Mouse (Mus musculus): ENCODE data around the gene a. TPM values are rescaled to one million over a fixed set of nuclear protein-coding genes. Genes with fewer than 3 reads are reported as not detected.
"Not testable (repeated sequence)": the region's sequence is repeated elsewhere in the genome, so short reads cannot be mapped to it uniquely, and the experiment has no call there.

Gene a
- polyA plus RNA-seq, 1 experiment from 2014 or later, result not detected

GRCm38 (mm10) chr2:155052681-155053080, 261.5 kb downstream of the a start:
- Histone ChIP-seq H3K4me2 (no peak overlapping the region), H3K27me3 (no peaks in the 10 kb centered on the region), H3K4me1 (replicated peaks) (peaks cover 14% of the 10 kb centered on the region), H3K36me3 (no peaks in the 10 kb centered on the region), H3K9ac (no peak overlapping the region), H3K9me3 (no peaks in the 10 kb centered on the region), H3K27ac (replicated peaks) (no peak overlapping the region), H3K4me3 (no peak overlapping the region)
- WGBS, result 86% methylated on average over 2 of the region's 2 CpGs
- no peak for ATAC-seq (ENCODE audit: low read depth)

GRCm38 (mm10) chr2:155053512-155053911, 262.3 kb downstream of the a start:
- not testable (repeated sequence) for H3K4me3 ChIP-seq; H3K36me3 ChIP-seq; H3K4me2 ChIP-seq; ATAC-seq (ENCODE audit: low read depth); H3K27ac ChIP-seq (replicated peaks); H3K9ac ChIP-seq; H3K9me3 ChIP-seq; H3K27me3 ChIP-seq
- peaks cover 14% of the 10 kb centered on the region for H3K4me1 ChIP-seq (replicated peaks)
- WGBS, result 90% methylated on average over 8 of the region's 8 CpGs

GRCm38 (mm10) chr2:155054672-155055071, 263.5 kb downstream of the a start:
- 78% methylated on average over 3 of the region's 3 CpGs for WGBS
- Histone ChIP-seq H3K4me2 (no peak overlapping the region), H3K27ac (replicated peaks) (no peak overlapping the region), H3K4me1 (replicated peaks) (peaks cover 14% of the 10 kb centered on the region), H3K27me3 (no peaks in the 10 kb centered on the region), H3K4me3 (no peak overlapping the region), H3K36me3 (peaks cover 6% of the 10 kb centered on the region), H3K9me3 (no peaks in the 10 kb centered on the region), H3K9ac (no peak overlapping the region)
- no peak for ATAC-seq (ENCODE audit: low read depth)

GRCm38 (mm10) chr2:155056076-155056578, 264.9 kb downstream of the a start:
- H3K4me1 ChIP-seq (replicated peaks), result peaks cover 8% of the 10 kb centered on the region
- 82% methylated on average over 5 of the region's 5 CpGs for WGBS
- H3K27ac ChIP-seq (replicated peaks), result no peak overlapping the region
- H3K4me3 ChIP-seq, result no peak overlapping the region
- H3K9ac ChIP-seq, result no peak overlapping the region
- ATAC-seq (ENCODE audit: low read depth), result no peak
- H3K27me3 ChIP-seq, result no peaks in the 10 kb centered on the region
- peaks cover 14% of the 10 kb centered on the region for H3K36me3 ChIP-seq
- H3K4me2 ChIP-seq, result no peak overlapping the region
- no peaks in the 10 kb centered on the region for H3K9me3 ChIP-seq

GRCm38 (mm10) chr2:155057361-155057760, 266.2 kb downstream of the a start:
- no peaks in the 10 kb centered on the region for H3K27me3 ChIP-seq
- H3K9me3 ChIP-seq, result no peaks in the 10 kb centered on the region
- H3K36me3 ChIP-seq, result peaks cover 26% of the 10 kb centered on the region
- H3K4me2 ChIP-seq, result no peak overlapping the region
- ATAC-seq (ENCODE audit: low read depth), result no peak
- WGBS, result 81% methylated on average over 1 of the region's 1 CpGs
- no peak overlapping the region for H3K4me3 ChIP-seq
- H3K27ac ChIP-seq (replicated peaks), result no peak overlapping the region
- no peaks in the 10 kb centered on the region for H3K4me1 ChIP-seq (replicated peaks)
- no peak overlapping the region for H3K9ac ChIP-seq

DNA sequence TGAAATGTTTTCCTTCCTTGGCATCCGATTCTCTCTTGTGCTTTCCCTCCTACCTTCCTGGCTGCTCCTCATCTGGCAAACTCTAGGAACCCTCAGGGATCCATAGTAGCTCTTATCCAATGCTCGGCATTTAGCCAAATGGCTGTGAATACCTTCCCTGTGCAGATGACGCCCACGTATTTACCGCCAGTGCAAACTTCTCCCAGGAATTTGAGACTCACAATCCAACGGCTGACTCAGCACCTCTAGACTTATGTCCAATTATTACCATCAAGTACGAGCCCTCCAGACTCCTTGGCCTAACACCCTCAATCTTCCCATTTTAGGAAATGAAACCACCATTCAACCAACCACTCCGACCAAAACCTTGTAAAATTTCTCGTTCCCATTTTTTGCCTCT, 279.8 kb downstream of the a start:
- H3K27me3 ChIP-seq, result no peaks in the 10 kb centered on the region
- peaks cover 26% of the 10 kb centered on the region for H3K4me1 ChIP-seq (replicated peaks)
- peaks cover 26% of the 10 kb centered on the region for H3K36me3 ChIP-seq
- no peak overlapping the region for H3K9ac ChIP-seq
- H3K4me3 ChIP-seq, result no peak overlapping the region
- WGBS, result 86% methylated on average over 9 of the region's 9 CpGs
- H3K4me2 ChIP-seq, result no peak overlapping the region
- ATAC-seq (ENCODE audit: low read depth), result no peak
- no peaks in the 10 kb centered on the region for H3K9me3 ChIP-seq
- no peak overlapping the region for H3K27ac ChIP-seq (replicated peaks)

GRCm38 (mm10) chr2:155072353-155073145, 281.3 kb downstream of the a start:
- Histone ChIP-seq H3K9me3 (no peaks in the 10 kb centered on the region), H3K4me1 (replicated peaks) (peaks cover 26% of the 10 kb centered on the region), H3K4me2 (peak overlapping the region; percentile 61; the same call in 1 of the 2 replicates), H3K9ac (peak overlapping the region; percentile 82; the same call in 1 of the 2 replicates), H3K27me3 (no peaks in the 10 kb centered on the region), H3K4me3 (no peak overlapping the region), H3K36me3 (peaks cover 11% of the 10 kb centered on the region), H3K27ac (replicated peaks) (no peak overlapping the region)
- no peak for ATAC-seq (ENCODE audit: low read depth)
- 82% methylated on average over 8 of the region's 8 CpGs for WGBS

DNA sequence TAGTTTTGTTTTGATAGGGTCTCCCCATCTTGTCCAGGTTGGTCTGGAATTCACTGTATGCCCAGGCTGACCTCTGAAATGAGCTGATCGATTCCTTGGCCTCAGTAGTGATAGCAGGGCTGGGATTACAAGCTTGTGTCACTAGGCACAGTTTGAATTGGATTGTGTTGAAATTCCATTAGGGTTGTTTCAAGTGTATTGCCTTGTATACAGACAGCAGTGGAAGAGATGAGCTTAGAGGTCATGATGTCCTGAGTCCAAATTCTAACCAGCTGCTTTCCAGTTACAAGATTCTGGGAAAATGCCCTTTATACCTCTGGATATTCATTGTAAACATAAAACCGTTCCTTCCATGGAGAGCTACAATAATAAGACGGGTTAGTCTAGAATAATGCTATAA, 282.1 kb downstream of the a start:
- H3K4me1 ChIP-seq (replicated peaks), result peaks cover 26% of the 10 kb centered on the region
- H3K4me3 ChIP-seq, result peak overlapping the region; percentile 64
- H3K4me2 ChIP-seq, result peak overlapping the region; percentile 61
- H3K9me3 ChIP-seq, result no peaks in the 10 kb centered on the region
- peaks cover 3% of the 10 kb centered on the region for H3K36me3 ChIP-seq
- H3K27me3 ChIP-seq, result no peaks in the 10 kb centered on the region
- H3K9ac ChIP-seq, result peak overlapping the region; percentile 82
- WGBS, result 26% methylated on average over 3 of the region's 3 CpGs
- H3K27ac ChIP-seq (replicated peaks), result peak overlapping the region; percentile 88
- ATAC-seq (ENCODE audit: low read depth), result no peak

DNA sequence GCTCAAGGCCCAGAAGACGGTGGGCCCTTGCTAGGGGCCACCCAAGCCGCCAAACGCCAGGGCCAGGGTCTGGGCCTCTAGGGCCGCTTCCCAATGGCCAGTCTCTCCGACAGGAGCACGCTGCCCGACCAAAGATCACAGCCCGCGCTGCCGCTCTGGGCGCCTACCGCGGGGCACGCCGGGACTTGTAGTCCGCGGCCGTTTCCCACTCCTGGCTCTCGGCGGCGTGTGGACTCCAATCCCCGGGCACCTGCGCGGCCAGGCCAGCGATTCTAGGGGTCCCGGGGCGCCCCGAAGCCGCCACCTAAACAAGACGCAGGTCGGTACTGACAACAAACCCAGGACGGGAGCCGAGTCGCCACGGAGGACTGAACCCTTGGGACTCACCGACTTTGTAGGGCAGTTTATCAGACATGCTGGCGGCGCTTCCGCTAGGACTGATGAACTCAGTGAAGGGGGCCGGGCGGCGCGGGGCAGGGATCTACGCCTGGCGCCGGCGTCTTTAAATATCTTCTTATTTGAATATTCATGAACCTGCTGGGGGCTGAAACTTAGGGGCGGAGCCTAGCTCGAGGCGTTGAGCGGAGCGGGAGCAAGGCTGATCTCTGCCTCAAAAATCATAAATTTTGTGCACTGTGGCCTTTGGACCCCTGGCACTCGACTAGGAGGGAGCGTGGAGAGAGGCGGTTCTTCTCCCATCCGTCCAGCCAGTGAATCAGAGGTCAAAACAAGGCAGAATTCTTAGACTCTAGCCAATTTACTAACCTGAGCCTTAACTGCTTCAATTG, 283.0 kb downstream of the a start, which contains the start of gene Ahcy:
Gene Ahcy, minus strand, starts transcription at position 520 of the 788 bp plus-strand sequence.
- H3K4me1 ChIP-seq (replicated peaks), result peaks cover 26% of the 10 kb centered on the region
- H3K36me3 ChIP-seq, result no peaks in the 10 kb centered on the region
- H3K4me2 ChIP-seq, result peak within 1 kb of the TSS; percentile 61
- peak within 1 kb of the TSS; percentile 64 for H3K4me3 ChIP-seq
- 0% methylated on average over 56 of the region's 56 CpGs for WGBS
- no peaks in the 10 kb centered on the region for H3K9me3 ChIP-seq
- peak; percentile 96 for ATAC-seq (ENCODE audit: low read depth)
- no peaks in the 10 kb centered on the region for H3K27me3 ChIP-seq
- H3K27ac ChIP-seq (replicated peaks), result peak within 1 kb of the TSS; percentile 88
- H3K9ac ChIP-seq, result peak within 1 kb of the TSS; percentile 82

DNA sequence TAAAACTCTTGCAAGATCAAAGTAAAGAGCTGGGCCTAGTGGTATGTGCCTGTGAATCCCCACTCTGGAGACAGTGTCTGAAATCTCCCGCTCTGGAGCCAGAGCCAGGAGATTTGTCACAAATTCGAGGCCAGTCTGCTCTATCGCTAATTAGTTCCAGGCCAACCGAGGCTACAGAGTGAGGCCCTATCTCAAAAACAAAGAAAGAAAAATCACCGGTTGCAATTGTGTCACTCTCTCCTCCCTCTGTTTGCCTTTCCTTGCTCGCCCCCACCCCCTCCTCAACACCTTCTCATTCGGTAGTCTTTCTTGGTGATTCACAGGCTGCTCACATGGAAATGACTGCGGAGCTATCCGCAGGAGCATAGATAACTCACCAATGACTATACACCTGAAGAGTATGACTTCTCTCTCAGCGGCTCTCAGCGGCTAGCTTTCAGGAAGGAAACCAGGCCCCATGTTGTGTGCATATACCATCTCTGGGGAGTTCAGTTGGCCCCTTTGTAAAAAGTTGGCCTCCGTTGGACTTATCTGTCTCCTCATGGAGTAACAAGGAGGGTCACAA, 283.6 kb downstream of the a start:
- peak overlapping the region; percentile 88 for H3K27ac ChIP-seq (replicated peaks)
- H3K4me1 ChIP-seq (replicated peaks), result peaks cover 26% of the 10 kb centered on the region
- no peaks in the 10 kb centered on the region for H3K9me3 ChIP-seq
- peak; percentile 30 for ATAC-seq (ENCODE audit: low read depth)
- peak overlapping the region; percentile 61 for H3K4me2 ChIP-seq
- WGBS, result 18% methylated on average over 12 of the region's 12 CpGs
- H3K9ac ChIP-seq, result peak overlapping the region; percentile 82
- no peaks in the 10 kb centered on the region for H3K27me3 ChIP-seq
- H3K36me3 ChIP-seq, result no peaks in the 10 kb centered on the region
- H3K4me3 ChIP-seq, result peak overlapping the region; percentile 64

- Histone ChIP-seq H3K9ac (no peak overlapping the region), H3K4me1 (replicated peaks) (peaks cover 26% of the 10 kb centered on the region), H3K4me2 (peak overlapping the region; percentile 61; the same call in 1 of the 2 replicates), H3K9me3 (no peaks in the 10 kb centered on the region), H3K4me3 (no peak overlapping the region), H3K27ac (replicated peaks) (no peak overlapping the region), H3K27me3 (no peaks in the 10 kb centered on the region), H3K36me3 (no peaks in the 10 kb centered on the region)
- 84% methylated on average over 6 of the region's 6 CpGs for WGBS
- no peak for ATAC-seq (ENCODE audit: low read depth)
Observed at GRCm38 (mm10) chr2:155075649-155076048, 284.4 kb downstream of the a start.
